Mouse (Mus musculus) midbrain, embryonic 16.5 days (tissue): Measurements from ENCODE around the gene Ubqln4. TPM values are rescaled to one million over a fixed set of nuclear protein-coding genes. Genes with fewer than 3 reads are reported as not detected.

Experiments
- ATAC-seq: fragments of 200-750 bp; cut with Nextera tagmentation; 2 replicates; pipeline ENCODE4 v1.8.0; 2017; ENCODE audit warnings: moderate TSS enrichment
- H3K27ac ChIP-seq: fragments of 300-500 bp; sonication (generic); 2 replicates; pipeline ENCODE4 v1.5.1; 2014; ENCODE audit warnings: mild to moderate bottlenecking, low read length, mixed read lengths
- H3K27me3 ChIP-seq: fragments of 300-500 bp; sonication (generic); 2 replicates; pipeline ENCODE4 v1.6.1; 2014; ENCODE audit warnings: low read depth, low read length, mixed read lengths; ENCODE audit not compliant: control insufficient read depth, insufficient read depth
- H3K36me3 ChIP-seq: fragments of 300-500 bp; sonication (generic); 2 replicates; pipeline ENCODE4 v1.6.1; 2014; ENCODE audit warnings: mild to moderate bottlenecking, low read length, moderate library complexity, mixed read lengths; ENCODE audit not compliant: control insufficient read depth, insufficient read depth
- H3K4me1 ChIP-seq: fragments of 300-500 bp; sonication (generic); 2 replicates; pipeline ENCODE4 v1.6.1; 2014; ENCODE audit warnings: mild to moderate bottlenecking, low read length, mixed read lengths; ENCODE audit not compliant: control insufficient read depth, insufficient read depth
- H3K4me2 ChIP-seq: fragments of 300-500 bp; sonication (generic); 2 replicates; pipeline ENCODE4 v1.6.1; 2014; ENCODE audit warnings: mild to moderate bottlenecking, low read length, mixed read lengths
- H3K4me3 ChIP-seq: fragments of 300-500 bp; sonication (generic); 2 replicates; pipeline ENCODE4 v1.5.1; 2014; ENCODE audit warnings: low read depth, mild to moderate bottlenecking, low read length, moderate library complexity, mixed read lengths
- H3K9ac ChIP-seq: fragments of 300-500 bp; sonication (generic); 2 replicates; pipeline ENCODE4 v1.6.1; 2014; ENCODE audit warnings: low read depth, low read length, mixed read lengths
- H3K9me3 ChIP-seq: fragments of 300-500 bp; sonication (generic); replicated peaks from 2 replicates; pipeline ENCODE4 v1.6.1; 2014; ENCODE audit warnings: mild to moderate bottlenecking, low read length, mixed read lengths; ENCODE audit not compliant: control insufficient read depth, poor library complexity, severe bottlenecking
- WGBS: fragments of 180-500 bp; shearing (Covaris S2); extraction: QIAGEN DNeasy Blood & Tissue Kit; methylation state at CpG from one replicate; pipeline ENCODE4 v1.1.7; 2014; 5-methylcytosine and 5-hydroxymethylcytosine counted together
- polyA plus RNA-seq: library from polyadenylated mRNA; unstranded; fragments of >200 nt; fragmentation: Nextera tagmentation; extraction: Ambion mirVana; gene quantifications from 2 replicates; pipeline ENCODE4 v1.2.1, GENCODE M21; 2015

Ubqln4 gene
- polyA plus RNA-seq, 1 experiment from 2014 or later = 41.3 TPM

DNA sequence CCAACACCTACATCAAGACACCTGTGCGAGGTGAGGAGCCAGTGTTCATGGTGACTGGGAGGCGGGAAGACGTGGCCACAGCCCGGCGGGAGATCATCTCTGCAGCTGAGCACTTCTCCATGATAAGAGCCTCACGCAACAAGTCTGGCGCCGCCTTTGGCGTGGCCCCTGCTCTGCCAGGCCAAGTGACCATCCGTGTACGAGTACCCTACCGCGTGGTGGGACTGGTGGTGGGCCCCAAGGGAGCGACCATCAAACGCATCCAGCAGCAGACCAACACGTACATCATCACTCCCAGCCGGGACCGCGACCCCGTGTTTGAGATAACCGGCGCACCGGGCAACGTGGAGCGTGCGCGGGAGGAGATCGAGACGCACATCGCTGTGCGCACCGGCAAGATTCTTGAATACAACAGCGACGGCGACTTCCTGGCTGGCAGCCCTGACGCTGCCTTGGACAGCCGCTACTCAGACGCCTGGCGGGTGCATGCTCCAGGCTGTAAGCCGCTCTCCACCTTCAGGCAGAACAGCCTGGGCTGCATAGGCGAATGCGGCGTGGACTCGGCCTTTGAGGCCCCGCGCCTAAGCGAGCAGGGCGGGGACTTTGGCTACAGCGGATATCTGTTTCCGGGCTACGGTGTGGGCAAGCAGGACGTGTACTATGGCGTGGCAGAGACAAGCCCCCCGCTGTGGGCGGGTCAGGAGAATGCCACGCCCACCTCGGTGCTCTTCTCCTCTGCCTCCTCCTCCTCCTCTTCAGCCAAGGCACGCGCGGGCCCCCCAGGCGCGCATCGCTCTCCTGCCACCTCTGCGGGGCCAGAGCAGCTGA is 17.2 kb upstream of the Ubqln4 start:
- Histone ChIP-seq H3K36me3 (peaks cover 28% of the 10 kb centered on the region), H3K9me3 (no peaks in the 10 kb centered on the region), H3K27me3 (no peaks in the 10 kb centered on the region), H3K9ac (peak overlapping the region; percentile 51), H3K4me1 (peaks cover 58% of the 10 kb centered on the region), H3K4me2 (peak overlapping the region; percentile 93), H3K4me3 (peak overlapping the region; percentile 60), H3K27ac (peak overlapping the region; percentile 23; the same call in 1 of the 2 replicates)
- no peak for ATAC-seq
- WGBS = 3% methylated on average over 63 of the region's 64 CpGs

DNA sequence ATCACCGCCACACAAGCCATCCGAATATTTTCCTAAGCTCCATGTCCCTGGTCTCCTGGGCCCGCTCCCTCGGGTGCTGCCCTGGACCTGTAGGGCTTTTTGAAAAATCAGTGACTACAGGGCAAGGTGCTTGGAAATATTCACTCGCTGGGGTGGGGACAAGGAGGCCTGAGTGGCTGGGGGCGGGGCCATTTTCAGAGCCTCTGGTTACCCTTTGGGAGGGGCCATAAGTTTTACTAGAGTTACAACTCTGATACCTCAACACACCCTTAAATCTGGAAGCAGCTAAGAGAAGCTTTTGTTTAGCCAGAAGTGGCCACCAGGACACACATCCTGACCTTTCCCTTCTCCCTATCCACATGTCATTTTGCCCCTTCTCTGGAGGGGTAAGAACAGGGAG is 16.4 kb upstream of the Ubqln4 start:
- Histone ChIP-seq H3K4me3 (no peak overlapping the region; the same call in 1 of the 2 replicates), H3K9me3 (no peaks in the 10 kb centered on the region), H3K4me2 (peak overlapping the region; percentile 93; the same call in 1 of the 2 replicates), H3K4me1 (peaks cover 61% of the 10 kb centered on the region), H3K27me3 (no peaks in the 10 kb centered on the region), H3K36me3 (peaks cover 28% of the 10 kb centered on the region), H3K27ac (0 out of 2 replicates have a peak overlapping the region, but pooled peaks have one; percentile 9), H3K9ac (peak overlapping the region; percentile 51)
- WGBS = 56% methylated on average over 6 of the region's 6 CpGs
- no peak for ATAC-seq

DNA sequence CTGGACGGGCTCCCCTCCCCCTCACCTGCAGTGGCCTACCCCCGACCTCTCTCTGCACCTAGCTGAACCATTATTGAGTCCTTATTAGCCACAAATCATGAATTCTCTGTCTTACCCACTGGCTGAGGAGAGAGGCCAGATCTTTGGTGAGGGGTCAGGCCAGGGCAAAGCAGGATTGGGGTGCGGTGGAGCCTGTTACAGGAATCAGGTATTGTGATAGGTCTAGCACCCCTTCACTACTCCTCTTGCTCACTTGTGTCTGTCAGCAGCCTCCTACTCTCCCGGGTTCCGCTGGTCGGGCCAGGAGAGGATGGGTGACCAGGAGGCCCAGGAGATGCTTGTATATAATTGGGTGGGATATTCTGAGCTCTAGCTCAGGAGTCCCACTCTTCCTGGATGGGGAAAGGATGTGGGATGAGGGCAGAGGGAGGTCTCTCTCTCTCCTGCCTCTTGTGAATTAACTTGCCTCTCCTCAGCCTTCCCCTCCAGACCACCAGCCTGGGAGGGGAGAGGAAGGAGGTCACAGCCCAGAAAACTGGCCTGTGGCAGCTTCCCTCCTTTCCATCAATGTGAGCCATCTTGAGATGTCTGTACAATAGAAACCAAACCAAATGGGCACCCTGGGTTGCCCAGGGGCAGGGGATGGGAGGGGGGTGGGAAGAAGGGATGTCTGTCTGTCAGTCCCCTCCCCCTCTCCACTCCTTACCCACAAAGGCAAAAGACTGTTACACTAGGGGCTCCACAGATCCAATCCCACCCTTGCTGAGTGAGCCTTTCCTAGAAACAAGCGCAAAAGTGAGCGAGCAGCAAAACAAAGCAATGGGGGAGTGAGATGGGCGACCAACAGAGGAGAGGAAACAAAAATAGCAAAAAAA is 15.1 kb upstream of the Ubqln4 start:
- Histone ChIP-seq H3K9ac (no peak overlapping the region), H3K27ac (peak overlapping the region; percentile 53), H3K36me3 (peaks cover 28% of the 10 kb centered on the region), H3K27me3 (no peaks in the 10 kb centered on the region), H3K9me3 (no peaks in the 10 kb centered on the region), H3K4me1 (peaks cover 61% of the 10 kb centered on the region), H3K4me3 (no peak overlapping the region), H3K4me2 (no peak overlapping the region)
- 15% methylated on average over 9 of the region's 9 CpGs for WGBS
- no peak for ATAC-seq

DNA sequence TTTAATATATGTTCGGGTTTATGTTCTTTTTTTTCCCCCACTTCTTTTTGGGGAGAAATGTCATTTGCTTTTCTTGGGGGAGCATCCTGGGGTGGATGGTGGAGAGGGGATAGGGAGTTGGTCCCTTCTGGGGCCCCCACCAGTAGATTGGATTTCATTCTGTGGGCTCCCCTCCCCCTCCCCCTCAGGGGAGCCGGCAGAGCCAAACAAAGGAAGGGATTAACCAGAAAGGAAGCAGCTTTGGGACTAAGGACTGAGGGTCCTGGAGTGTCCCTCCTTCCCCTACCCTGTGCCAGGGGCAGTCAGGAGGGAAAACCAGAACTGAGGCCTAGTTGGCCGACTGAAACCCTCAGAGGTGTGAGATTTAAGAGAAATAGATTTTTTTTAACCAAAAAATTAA is 14.2 kb upstream of the Ubqln4 start:
- Histone ChIP-seq H3K9ac (no peak overlapping the region), H3K4me2 (no peak overlapping the region), H3K4me1 (peaks cover 59% of the 10 kb centered on the region), H3K27ac (peak overlapping the region; percentile 53; the same call in 1 of the 2 replicates), H3K36me3 (peaks cover 28% of the 10 kb centered on the region), H3K27me3 (no peaks in the 10 kb centered on the region), H3K4me3 (no peak overlapping the region), H3K9me3 (no peaks in the 10 kb centered on the region)
- ATAC-seq = no peak
- 1% methylated on average over 3 of the region's 3 CpGs for WGBS

DNA sequence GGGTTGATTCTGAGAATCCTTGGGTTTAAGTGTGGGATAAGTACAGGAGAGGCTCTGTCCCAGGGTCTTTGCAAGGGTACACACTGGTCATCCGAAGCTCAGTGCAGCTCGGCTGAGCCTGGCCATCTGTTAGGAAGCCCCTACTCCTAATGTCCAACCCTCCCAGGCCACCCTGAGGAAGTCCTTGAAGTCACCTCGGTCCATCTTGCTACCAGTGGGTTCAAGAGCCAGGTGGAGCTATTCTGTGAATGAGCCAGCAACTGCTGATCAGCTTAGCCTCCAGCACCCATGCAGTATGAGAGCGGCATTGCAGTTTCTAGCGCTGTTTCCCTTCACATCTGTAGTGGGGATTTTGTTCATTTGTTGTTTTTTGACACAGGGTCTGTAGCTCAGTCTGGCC is 13.5 kb upstream of the Ubqln4 start:
- WGBS = 38% methylated on average over 5 of the region's 5 CpGs
- Histone ChIP-seq H3K36me3 (peaks cover 28% of the 10 kb centered on the region), H3K9me3 (no peaks in the 10 kb centered on the region), H3K4me3 (no peak overlapping the region), H3K9ac (no peak overlapping the region), H3K4me2 (no peak overlapping the region), H3K4me1 (peaks cover 52% of the 10 kb centered on the region), H3K27me3 (no peaks in the 10 kb centered on the region), H3K27ac (peak overlapping the region; percentile 59; the same call in 1 of the 2 replicates)
- ATAC-seq = no peak

DNA sequence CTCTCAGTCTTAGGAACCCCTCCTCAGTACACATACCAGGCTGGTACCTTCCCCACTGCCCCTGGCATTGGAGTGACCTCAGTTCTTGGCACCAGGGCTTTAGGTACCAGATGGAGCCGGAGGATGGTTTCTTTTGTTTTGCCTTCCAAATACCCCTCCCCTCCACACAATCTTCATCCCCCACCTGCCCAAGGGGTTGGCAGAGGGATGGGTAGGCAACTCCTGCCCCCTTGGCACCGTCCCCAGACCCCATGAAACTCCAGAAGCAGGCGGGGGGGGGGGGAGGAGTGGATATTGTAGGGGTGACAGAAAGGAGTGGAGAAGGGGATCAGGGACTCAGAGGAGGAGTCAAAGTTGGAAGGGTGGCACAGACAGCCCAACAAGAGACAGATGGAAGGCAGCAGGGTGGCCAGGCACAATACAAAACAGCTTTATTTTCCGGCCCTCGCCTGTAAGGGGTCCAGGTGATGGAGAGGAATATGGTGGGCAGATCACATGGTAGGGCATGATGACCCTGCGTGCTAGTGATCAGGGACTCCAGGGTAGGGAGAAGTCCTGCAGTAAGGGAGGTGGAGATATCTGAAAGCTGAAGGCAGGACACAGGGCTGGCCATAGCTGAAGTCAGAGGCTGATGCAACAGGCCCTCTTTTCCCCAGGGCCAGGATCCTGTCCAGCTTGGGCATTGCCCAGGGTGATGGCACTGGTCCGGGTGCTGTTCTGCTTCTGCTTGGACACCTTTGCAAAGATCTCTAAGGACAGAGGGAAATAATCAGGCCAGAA is 11.7 kb upstream of the Ubqln4 start:
- H3K4me3 ChIP-seq = no peak overlapping the region
- H3K4me1 ChIP-seq = peaks cover 35% of the 10 kb centered on the region
- peaks cover 21% of the 10 kb centered on the region for H3K36me3 ChIP-seq
- no peaks in the 10 kb centered on the region for H3K9me3 ChIP-seq
- no peaks in the 10 kb centered on the region for H3K27me3 ChIP-seq
- 0 out of 2 replicates have a peak overlapping the region, but pooled peaks have one; percentile 24 for H3K27ac ChIP-seq
- 0 out of 2 replicates have a peak, but pooled peaks have one; percentile 29 for ATAC-seq
- H3K9ac ChIP-seq = no peak overlapping the region
- no peak overlapping the region for H3K4me2 ChIP-seq
- WGBS = 44% methylated on average over 7 of the region's 7 CpGs

DNA sequence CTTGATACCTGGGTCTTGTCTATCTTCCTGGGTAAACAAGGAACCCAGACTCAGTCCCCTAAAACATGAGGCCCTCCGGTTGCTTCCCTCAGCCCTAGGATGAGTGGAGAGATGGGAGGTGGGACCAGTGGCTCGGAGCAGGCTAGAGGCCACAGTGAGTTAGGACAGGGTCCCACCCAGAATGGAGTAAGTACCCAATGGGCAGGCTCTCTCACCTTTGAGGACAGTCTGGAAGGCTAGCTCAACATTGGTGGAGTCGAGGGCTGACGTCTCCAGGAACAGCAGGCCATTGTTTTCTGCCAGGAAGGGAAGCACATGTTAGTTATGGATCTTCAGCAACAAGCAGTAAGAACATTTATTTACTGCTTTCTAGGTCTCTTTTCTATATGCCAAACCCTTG is 11.1 kb upstream of the Ubqln4 start:
- H3K4me2 ChIP-seq = no peak overlapping the region
- peaks cover 14% of the 10 kb centered on the region for H3K36me3 ChIP-seq
- H3K9me3 ChIP-seq = no peaks in the 10 kb centered on the region
- no peak overlapping the region for H3K9ac ChIP-seq
- no peaks in the 10 kb centered on the region for H3K27me3 ChIP-seq
- no peak for ATAC-seq
- H3K4me3 ChIP-seq = no peak overlapping the region
- peaks cover 28% of the 10 kb centered on the region for H3K4me1 ChIP-seq
- WGBS = 82% methylated on average over 4 of the region's 4 CpGs
- H3K27ac ChIP-seq = no peak overlapping the region

DNA sequence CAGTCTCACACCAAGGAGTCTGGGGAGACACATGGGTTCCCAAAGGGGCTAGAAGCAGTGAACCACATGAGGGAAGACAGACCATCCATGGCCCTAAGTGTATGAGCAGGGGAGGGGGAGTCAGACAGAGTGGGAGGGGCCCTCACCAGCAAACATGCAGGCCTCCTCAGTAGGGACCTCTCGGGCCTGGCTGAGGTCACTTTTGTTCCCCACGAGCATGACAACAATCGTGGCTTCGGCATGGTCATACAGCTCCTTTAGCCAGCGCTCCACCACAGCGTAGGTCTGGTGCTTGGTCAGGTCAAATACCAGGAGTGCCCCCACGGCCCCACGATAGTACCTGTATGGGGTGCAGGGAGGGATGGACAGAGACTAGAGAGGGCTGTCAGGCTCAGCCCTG is 10.4 kb upstream of the Ubqln4 start:
- H3K9me3 ChIP-seq = no peaks in the 10 kb centered on the region
- peaks cover 22% of the 10 kb centered on the region for H3K4me1 ChIP-seq
- H3K27me3 ChIP-seq = no peaks in the 10 kb centered on the region
- no peak overlapping the region for H3K4me3 ChIP-seq
- H3K4me2 ChIP-seq = no peak overlapping the region
- H3K9ac ChIP-seq = no peak overlapping the region
- no peak for ATAC-seq
- no peak overlapping the region for H3K27ac ChIP-seq
- peaks cover 9% of the 10 kb centered on the region for H3K36me3 ChIP-seq
- WGBS = 81% methylated on average over 8 of the region's 8 CpGs
